Mouse (Mus musculus): ENCODE measurements at regions not wholly inside any gene's neighbourhood (a gene's known extent, or its start where the extent isn't known, plus 50 kb on each side); places are given as distances from the start of the nearest gene placed in this dataset.
A peak's percentile ranks its signal among the peaks of the same experiment; 100 is the strongest.

DNA sequence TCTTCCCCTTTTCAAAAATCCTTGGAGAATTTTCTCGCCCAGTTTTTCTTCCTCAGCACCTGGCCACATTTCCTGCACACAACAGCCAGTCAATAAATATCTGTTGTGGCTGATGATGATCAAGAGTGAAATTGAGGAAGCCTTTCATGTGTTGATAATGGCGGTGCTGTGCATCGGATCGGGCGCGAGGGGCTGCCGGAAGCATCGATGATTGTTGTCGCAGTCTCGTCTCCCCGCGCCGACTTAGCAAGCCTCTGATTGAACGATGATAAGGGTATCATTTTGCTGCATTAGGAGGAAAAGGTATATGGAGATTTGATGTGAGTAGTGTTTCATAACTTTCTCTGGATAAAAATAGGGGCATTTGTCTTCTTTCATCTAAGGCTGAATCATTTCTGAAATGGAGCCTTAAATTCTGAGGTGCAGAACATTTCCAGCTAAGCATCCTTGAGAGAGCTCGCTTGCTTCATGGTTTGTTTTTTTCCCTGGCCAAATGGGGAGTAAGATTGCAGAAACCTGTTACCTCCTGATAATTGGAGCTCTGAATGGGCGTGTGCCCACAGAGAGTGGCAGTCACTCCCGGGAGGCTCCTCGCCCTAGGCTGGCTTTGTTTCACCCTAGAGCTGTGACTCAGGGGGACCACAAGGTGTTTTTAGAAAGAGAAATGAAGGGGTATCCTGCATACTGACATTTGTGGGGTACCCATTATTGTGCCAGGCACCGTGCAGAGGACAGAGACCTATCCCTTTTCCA is 94.8 kb upstream of the Podxl start:
- no peak for DNase-seq

DNA sequence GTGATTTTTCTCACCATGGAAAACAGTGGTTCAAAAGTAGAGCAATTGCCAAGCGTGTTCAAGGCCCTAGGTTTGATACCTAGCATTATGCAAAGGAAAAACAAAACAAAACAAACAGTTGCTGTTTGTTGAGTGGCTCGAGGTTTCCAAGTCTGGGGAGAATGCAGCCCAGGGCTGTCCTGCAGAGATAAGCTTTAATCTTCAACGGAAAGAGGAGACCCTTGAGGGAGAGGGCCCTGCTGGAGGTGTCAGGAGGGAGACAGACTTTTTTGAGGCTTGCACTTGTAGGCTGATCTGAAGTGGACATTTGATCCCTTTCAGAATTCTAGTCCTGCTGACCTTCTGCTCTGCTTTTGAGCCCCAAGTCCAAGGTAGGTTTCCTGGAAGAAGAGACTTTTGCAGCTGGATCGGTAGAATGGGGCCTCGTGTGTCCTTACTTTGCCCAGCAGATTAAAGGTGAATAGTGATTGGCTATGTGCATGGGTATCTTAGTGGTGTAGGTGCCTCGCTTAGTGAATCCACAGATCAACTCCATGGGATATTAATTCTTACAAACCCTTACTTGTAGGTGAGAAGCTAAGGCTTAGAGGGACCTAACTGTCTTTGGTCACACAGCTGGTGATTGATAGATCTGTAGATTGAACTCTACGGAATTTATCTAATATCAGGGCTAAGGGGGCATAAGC is 87.2 kb upstream of the Podxl start:
- DNase-seq: no peak

DNA sequence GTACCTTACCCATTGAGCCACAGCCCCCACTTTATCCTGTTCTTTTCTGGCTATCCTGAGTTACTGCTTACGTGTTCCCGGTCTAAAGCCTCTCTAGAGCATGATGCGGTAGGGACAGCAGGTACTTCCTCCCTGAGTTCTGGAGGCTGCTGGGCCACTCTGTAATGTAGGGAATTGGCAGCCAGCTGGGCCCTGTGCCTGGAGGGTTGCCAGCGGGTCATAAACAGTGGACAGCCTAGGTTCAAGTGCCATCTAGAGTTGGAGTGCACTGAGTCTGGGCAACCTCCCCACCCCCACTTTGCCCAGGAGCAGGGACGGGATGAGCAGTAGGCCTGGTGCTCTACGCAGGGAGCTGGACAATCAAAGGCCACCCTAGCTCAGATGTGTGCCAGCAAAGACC is 81.5 kb upstream of the Podxl start:
- peak; percentile 38 for DNase-seq

DNA sequence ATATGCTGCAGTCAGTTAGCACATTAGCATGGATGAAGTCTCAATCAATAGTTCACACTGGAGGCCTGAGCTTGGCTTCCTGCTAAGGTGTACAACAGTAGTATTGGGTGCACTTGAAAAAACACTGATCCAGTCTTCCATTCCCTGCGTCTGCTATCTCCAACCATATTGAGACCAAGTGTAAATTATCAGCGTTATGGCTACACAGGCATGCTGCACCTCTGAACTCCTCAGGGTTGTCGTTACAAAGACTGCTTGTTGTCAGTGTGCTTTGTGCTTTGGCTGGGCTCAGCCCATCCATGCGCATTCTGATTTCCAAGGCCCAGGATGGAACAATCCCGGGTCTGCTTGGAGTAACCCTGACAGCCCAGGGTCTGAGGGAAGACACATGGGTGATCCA is 80.7 kb upstream of the Podxl start:
- no peak for DNase-seq

DNA sequence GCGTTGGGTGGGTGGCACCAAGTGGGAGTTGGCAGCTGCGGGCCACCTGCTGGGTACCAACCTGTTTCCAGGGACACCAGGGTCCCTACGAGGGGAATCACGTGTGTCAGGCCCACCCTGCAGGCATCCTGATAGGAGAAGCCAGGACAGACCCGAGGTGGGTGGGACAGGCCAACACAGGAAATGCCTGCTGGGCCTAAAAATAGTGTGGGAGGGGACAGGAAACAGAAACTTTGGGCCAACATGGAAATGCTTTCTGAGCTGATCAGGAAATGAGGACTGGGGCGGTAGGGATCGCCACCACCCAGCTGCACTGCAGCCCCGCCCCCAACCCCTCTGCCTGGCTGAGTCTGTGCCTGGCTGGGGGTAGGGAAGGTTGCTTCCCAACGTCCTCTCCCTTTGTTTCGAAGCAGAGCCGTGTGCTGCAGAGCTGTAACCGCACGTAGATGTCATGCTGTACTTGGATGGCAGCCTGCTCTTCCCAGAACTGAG is 78.7 kb upstream of the Podxl start:
- peak; percentile 80 for DNase-seq

DNA sequence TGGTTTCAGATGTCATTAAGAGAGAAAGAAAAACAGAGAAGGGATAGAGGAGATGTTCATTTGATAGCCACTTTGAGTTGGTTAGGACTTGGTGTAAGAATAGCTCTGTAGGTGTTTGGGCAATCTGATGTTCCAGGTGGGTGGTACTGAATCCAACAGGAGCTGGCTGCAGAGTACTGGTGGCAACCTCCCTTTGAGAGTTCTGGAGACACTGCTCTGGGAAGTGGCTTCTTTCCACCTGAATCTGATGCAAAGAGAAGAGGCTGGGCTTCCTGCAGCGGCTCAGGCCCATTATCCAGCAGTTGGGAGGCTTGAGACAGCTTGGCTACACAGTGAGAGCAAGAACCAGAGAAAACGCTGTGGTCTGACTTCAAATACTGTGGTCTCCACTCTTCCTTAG is 77.0 kb upstream of the Podxl start:
- DNase-seq: no peak

DNA sequence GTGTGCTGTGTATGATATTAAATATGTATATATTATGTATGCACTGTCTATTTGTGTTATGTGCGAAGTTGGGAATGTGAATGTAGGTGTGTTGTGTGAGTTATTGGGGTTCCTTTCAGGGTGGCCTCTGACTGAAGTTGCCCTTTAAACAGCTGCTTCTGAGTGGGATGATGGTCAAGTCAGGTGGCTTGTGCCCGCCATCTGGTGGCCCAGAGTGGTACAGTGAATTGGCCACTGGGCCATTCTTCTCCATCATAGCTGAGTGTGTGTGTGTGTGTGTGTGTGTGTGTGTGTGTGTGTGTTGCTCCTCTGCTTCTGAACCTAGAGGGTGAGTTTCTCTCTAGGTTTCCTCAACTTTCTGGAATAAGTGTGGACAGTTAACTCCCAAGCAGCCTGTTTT is 75.7 kb upstream of the Podxl start:
- DNase-seq: peak; percentile 81

DNA sequence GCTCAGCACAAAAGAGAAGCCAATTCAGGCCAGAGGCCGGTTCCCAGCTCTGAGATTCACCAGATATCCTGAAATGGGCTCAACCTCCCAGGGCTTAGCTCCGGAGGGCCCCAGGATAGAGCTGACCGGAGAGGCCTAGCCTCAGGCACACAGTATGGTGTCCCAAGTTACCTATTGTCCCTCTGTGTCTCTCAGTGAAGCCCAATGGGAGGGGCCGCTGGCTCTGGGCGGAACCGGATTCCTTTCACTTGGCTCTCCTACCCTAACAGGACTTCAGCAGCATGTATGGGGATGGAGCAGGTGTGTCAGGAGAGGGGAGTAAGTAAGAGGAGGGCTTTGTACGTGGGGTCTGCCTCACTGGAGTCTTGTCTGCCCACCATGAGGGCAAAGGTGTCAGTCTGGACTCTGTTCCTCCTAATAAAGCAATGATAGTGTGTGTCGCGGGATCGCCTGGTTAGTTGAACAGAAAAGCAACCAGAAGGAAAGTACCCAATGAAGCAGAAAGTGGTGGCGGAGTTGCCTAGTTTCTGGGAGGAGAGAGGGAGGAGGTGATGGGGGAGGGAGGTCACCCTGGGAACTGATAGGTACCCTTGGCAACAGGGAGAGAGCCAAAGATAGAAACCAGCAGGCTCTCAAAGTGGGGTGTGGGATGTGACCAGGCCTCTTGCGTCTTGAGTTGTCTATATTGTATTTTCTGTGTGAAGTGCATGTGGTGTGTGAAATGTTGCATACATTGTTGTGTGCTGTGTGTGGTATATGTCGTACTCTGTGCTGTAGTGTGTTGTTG is 74.8 kb upstream of the Podxl start:
- DNase-seq: no peak

DNA sequence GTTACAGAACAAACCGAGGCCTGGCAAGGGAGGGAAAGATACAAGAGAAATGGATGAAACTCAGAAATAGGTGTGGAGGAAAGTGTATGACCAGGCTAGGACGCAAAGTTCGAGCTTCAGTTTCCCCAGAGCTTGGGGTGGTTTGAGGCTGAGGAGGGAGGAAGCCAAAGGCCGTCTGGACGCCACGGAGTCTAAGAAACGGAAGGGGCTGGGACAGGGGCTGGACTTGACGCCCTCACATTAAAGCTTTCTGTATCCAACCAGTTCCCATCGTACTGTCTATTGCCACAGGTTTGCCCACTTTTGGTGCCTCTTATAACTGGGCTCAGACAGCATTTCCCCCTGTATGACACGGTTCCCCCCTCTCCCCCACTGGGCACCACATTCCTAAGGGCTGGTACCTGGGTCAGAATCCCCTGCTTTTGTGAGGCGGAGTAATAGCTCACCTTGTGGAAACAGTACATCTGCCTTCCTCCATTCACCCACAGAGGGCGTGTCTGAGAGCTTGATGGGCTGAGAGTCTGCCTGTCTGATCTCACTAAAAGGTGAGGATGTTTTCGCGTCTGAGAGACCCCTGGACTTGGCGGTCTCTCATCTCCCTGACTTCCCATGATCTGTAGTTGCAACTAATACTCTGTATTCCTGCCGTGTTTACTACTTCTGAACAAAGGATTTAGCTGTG is 73.7 kb upstream of the Podxl start:
- DNase-seq: no peak

DNA sequence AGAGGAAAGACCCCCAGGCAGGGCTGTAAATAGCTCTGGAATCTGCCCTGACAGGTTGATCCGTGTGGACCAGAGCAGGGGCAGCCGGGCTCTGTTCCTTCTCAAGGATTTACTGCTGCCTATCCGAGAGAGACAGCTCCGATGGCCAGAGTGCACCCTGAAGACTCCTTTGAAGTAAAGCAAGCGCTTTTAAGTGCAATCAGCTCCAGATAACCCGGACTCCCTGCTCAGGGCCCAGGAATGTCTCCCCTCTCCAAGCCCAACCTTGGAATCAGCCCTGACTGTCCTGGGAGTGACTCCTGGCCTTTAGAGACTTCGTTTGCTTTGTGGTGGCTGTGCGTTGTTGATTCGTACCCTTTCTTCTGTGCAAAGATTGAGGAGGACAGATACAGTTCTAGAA is 73.2 kb upstream of the Podxl start:
- DNase-seq: no peak

DNA sequence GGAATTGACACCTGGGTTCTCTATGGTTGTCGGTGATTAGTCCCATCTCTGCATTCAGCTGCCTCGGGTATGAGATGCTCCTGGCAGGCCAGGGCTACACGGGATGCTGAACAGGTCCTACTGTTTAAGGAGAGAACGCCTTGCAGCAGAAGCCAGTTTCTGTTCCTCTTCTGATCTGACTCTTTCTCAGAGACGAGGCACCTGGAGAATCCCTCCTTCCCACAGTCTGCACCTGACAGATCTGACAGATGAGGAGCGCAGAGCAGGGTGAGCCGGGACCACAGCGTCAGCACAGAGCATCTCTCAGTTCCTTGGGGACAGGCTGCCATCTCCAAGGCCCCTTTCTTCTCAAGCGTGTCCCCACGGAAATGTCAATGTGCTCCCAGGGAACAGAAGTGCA is 68.7 kb upstream of the Podxl start:
- no peak for DNase-seq

DNA sequence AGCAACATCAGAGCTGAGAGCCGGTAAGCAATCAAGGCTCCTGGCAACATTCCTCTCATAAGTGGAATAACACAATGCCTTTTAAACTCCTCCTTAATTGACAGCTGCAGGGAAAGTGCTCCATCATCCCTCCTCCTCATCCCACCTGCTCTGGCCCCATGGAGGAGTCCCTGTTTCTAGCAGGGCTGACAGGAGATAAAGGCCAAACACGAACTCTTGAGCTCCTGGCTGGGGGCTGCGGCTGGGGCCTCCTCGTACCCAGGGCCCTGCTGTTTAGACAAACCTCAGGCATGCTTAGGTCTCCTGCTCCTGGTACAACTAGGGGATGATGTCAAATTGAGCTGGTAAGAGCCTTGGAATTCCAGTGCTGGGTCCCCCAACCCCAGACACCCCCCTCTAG is 66.2 kb upstream of the Podxl start:
- DNase-seq: no peak

DNA sequence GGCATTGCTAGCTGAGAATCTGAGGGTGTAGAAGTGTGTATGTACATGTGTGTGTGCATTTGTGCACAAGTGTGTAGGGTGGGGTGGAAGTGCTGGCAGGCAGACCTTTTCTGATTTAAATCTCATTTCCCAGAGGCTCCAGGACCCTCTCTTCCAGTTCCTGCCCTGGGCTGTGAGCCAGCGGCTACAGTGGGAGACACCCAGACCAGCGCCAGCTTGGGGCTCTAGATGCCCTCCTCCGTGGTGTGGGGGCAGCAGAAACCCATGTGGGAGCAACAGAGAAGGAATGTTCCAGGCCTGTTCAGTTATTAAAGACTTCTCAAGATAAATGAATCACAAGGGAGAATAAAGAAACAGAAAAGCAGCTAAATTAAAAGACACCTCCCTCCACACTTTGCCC is 64.1 kb upstream of the Podxl start:
- peak; percentile 35 for DNase-seq

DNA sequence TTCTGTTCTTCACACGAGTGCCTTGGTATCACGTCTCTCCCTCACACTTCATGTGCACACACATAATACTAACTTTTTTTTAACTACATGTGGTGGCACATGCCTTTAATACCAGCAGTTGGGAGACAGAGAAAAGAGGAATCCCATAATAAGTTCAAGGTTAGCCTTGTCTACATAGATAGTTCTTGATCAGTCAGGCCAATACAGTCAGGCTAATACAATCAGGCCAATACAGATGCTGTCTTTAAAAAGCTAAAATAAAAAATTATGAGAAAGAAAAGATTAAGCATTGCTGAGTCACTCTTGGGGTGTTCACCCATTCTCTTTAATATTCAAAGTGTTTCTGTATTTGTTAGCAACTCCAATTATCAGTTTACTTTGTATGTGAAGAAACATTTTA is 61.3 kb upstream of the Podxl start:
- DNase-seq: no peak

DNA sequence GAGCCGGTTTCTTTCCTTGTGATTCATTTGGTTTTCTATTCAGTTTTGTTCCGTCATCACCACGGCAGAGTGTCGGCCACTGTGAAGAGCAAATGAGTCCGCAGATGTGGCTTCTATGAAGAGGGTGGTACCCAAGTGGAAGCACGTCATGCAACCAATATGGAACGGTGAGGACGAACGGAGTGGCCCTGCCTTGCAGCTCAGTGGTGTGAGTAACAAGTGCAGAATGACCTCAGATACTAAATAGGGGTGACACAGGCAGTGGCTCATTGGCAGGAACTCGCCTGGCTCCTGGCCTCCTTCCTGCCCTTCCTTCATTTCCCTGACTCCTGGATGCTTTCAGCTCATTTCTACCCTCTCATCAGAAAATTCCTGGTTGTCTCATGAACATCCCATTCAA is 60.6 kb upstream of the Podxl start:
- DNase-seq: no peak

DNA sequence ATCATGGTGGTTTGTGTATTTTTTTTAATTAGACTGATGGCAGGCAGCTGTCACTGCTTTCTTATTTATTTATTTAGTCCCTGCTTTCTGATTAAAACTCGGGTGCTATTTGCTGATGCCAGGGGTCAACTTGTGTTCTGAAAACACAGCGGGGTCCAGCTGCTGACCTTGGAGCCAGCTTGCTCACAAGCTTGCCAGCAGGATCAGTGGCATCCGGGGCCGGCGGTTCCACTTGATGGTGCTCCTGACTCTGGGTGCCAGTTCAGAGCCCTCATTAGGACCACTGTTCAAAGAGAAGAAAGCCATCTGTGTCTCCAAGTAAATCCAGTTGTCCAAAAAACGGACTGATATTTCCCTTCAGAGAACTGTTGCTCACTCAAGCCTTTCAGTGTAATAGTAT is 57.2 kb upstream of the Podxl start:
- DNase-seq: no peak

DNA sequence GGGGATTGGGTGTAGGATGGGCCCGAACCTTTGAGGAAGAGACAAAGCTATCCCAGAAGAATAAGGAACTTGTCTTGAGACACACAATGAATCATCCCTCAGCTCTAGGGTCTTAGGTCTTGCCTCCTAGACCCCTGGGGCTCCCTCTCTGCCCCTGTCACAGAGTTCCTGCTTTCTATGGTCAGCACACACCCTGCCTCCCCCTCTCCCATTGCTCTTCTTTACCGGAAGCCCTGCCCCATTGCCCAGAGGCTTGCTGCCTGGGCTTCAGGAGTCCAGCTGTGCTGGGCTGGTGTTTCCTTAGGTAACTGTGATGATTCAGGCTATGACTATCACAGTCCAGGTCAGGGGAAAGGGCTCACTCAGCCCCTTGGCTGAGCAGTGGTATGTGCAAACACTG is 55.1 kb upstream of the Podxl start:
- DNase-seq: no peak

DNA sequence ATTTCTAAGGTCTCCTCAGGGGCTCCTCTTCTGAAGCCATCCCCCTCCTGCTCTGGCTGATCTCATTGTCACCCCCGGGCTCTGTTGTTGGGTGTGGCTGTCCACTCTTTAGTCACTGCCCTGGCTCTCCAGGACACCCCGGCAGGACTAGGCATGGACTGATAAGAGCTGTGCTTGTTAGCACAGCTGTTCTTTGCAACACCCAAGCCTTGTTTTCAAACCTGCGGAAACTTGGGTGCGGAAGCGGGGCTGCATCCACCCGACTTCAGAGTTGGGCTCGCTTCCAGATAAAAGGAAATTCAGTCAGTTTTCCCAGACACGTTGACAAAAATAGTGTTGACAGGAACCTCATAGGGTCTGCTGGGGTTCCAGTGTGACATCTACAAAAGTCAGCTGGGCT is 53.6 kb upstream of the Podxl start:
- DNase-seq: peak; percentile 41

DNA sequence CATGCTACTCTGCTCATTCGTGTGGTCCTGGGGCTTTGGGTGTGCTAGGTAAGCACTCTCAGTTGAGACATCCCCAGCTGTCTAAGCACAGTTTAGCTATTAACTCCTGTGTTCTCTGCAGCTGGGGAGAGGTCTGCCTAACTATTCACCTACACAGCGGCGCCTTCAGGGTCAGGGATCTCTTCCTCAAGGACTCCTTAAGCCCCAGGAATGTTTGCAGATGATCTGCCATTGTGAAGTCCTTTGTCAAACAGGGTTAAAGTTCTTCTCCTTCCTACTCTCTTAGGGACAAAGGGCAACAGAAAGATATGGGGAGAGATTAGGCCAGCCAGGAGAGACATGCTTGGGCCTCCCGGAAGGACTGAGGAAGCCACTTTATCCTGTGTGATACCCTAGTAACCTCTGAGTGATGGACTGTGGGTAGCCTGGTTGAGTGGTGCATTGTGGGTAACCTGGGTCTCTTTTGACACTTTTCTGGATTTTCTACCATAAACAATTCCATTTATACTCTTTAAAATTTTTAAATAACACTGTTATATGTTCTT is 51.7 kb upstream of the Podxl start:
- no peak for DNase-seq

DNA sequence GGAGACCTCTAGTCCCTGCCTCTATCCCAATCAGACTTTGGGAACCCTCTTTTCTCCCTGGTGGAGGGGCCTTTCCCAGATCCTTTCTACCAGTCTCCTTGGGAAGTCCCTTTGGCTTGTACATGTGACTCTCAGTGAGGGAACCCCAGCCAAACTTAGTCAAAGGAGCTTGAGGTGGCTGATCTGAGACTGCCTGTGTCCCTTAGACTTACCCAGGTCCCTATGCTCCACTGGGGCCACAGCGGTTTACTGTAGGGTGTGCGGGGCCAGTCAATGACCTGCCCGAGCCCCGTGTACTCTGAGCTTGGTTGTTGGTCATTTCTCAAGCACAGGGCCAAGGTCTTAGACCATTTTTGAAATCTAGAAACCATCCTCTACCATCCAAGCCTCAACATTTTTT is 50.8 kb upstream of the Podxl start:
- no peak for DNase-seq

DNA sequence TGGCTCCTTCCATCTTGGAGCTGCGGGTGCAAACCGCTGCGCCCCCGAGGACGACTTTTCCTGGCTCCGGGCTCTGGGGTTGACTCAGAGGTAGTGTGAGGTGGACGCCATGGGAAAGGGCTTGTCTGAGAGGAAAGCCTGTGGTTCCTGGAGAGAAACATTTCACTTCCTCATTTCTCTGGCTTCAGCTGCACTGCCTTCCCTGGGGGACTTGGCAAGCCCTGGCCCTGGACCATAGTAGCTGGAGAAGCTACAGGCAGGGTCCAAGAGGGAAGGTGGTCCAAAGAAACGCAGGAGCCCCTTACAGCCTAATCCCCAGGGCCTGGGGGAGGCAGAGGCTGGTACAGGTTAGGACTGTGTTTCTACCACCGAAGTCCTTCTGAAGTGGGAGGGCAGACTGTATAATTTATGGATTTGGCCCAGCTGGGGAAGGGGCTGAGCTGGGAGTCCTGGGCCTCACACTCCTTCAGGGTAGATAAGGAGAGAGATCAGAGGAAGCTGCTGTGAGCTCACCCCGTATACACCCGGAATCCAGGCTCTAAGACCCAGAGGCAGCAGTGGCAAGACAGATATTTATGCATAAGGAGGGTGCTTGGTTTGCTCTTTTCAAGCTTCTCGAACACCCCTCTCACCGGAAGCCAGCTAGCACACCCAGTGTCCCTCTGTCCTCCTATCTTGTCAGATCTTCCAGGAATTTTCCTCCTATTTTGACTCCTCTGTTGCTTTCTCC is 50.0 kb upstream of the Podxl start:
- DNase-seq: peak; percentile 32
